Mouse (Mus musculus) frontal cortex, postnatal 10 days (tissue): ENCODE data around the gene Gm10271.
A peak's percentile ranks its signal among the peaks of the same experiment; 100 is the strongest.

Experiments used
- DNase-seq, 2 experiments: peaks; one replicate each; pipeline ENCODE4 v3.0.0; 2022; ENCODE audit warnings: low spot score in 2 of 2, mixed read lengths in 1 of 2

Gm10271 gene

GRCm38 (mm10) chr10:116972509-116972908 is at the start of gene Gm10271:
Gene Gm10271, minus strand, starts transcription at chr10:116972609.
- DNase-seq = no peak

- no peak for DNase-seq
Observed at GRCm38 (mm10) chr10:117021020-117021754, 48.8 kb upstream of the Gm10271 start.

- DNase-seq = no peak
Observed at GRCm38 (mm10) chr10:117018281-117018840, 46.0 kb upstream of the Gm10271 start.

GRCm38 (mm10) chr10:117014565-117014964 is 42.2 kb upstream of the Gm10271 start:
- no peak for DNase-seq

- peak; percentile 23 to 57 for DNase-seq
Observed at GRCm38 (mm10) chr10:117013689-117014390, 41.4 kb upstream of the Gm10271 start.

- DNase-seq = no peak
Observed at GRCm38 (mm10) chr10:117011047-117011446, 38.6 kb upstream of the Gm10271 start.

- no peak for DNase-seq
Observed at GRCm38 (mm10) chr10:117009691-117010090, 37.3 kb upstream of the Gm10271 start.

- no peak for DNase-seq
Observed at GRCm38 (mm10) chr10:117005707-117006464, 33.5 kb upstream of the Gm10271 start.

- DNase-seq = no peak
Observed at GRCm38 (mm10) chr10:117004695-117005094, 32.3 kb upstream of the Gm10271 start.

GRCm38 (mm10) chr10:117000975-117001374 is 28.6 kb upstream of the Gm10271 start:
- no peak for DNase-seq

GRCm38 (mm10) chr10:116998716-116999455 is 26.5 kb upstream of the Gm10271 start:
- DNase-seq = no peak

- no peak for DNase-seq
Observed at GRCm38 (mm10) chr10:116996236-116996600, 23.8 kb upstream of the Gm10271 start.

GRCm38 (mm10) chr10:116995584-116996235 is 23.3 kb upstream of the Gm10271 start:
- no peak for DNase-seq

- DNase-seq = no peak
Observed at GRCm38 (mm10) chr10:116995162-116995561, 22.8 kb upstream of the Gm10271 start.

GRCm38 (mm10) chr10:116993971-116994370 is 21.6 kb upstream of the Gm10271 start:
- DNase-seq = no peak

GRCm38 (mm10) chr10:116986264-116987082 is 14.1 kb upstream of the Gm10271 start, which contains the start of gene Best3:
Gene Best3, plus strand, starts transcription at chr10:116986314.
- no peak for DNase-seq

- DNase-seq = no peak
Observed at GRCm38 (mm10) chr10:116984836-116985235, 12.4 kb upstream of the Gm10271 start.

- DNase-seq = no peak
Observed at GRCm38 (mm10) chr10:116982526-116982925, 10.1 kb upstream of the Gm10271 start.

GRCm38 (mm10) chr10:116980888-116981287 is 8.5 kb upstream of the Gm10271 start:
- no peak for DNase-seq

- DNase-seq = no peak
Observed at GRCm38 (mm10) chr10:116980273-116980672, 7.9 kb upstream of the Gm10271 start.
